In the genomic region with DNA sequence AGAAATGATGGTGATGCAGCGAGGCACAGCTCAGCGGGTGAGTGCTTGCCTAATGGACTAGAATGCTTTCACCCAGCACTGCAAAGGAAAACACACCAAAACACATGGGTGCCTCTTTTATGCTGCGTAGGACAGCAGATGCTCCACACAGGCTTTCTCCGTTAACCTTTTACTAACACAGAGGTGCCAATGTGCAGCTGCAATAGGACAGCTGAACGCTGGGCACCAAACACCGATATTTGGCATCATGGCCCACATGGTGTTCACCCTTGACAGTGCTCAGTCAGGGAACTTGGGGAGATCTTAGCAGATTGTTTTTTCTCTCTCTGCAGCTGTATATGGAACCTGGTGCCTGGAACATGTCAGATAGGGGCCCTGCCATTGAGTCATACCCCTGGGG, we compare ENCODE assay signal across 26 mouse cellular contexts. TPM values are rescaled to one million over a fixed set of nuclear protein-coding genes. Genes with fewer than 3 reads are reported as not detected.
DNase-seq lines count a peak whose midpoint lies in the region; ATAC-seq and TF ChIP-seq lines count a peak whose summit lies in the region.
"Had no signal": no experiment of that assay in that cellular context is flagged by ENCODE, and none has a peak within 500 bp of the region (broad histone marks: within the 10 kb centered on the region; RNA-seq: fewer than 3 reads in every experiment).

No protein-coding gene starts in this region.

- no peak for TF ChIP-seq POLR2A in thymus, adult 2 months (IDR thresholded peaks at IDR 0.05; ENCODE audit: control insufficient read depth, extremely low read depth, insufficient read depth, low read length, poor library complexity)

- no peaks in the 10 kb centered on the region for H3K9me3 ChIP-seq in midbrain, embryonic 11.5 days (ENCODE audit: control insufficient read depth, low read length)
- H3K9me3 ChIP-seq in midbrain, embryonic 15.5 days: no peaks in the 10 kb centered on the region
- H3K9me3 ChIP-seq: forebrain, embryonic 10.5 days; forebrain, embryonic 13.5 days; G1E; hindbrain, embryonic 10.5 days; hindbrain, embryonic 13.5 days had no signal

- DNase-seq in kidney, adult 11 months: peak; percentile 1
- DNase-seq in kidney, adult 18-20 months: no peak
- DNase-seq in midbrain, embryonic 11.5 days (ENCODE audit: low spot score, missing footprints): peak; percentile 51
- DNase-seq in thymus, postnatal 14 days: peak; percentile 1
- DNase-seq in thymus, adult 2 months: no peak
- peak; percentile 2 for DNase-seq in urinary bladder, postnatal 25 days (ENCODE audit: low spot score)
- DNase-seq in urinary bladder, adult 18-20 months (ENCODE audit: low spot score in 2 of 2): no peak
- DNase-seq: adrenal gland, postnatal 10 days; adrenal gland, postnatal 36 days; B cell, adult 2 months; cerebellum, adult 18-20 months; cerebellum, adult 9-10 months; cerebellum, postnatal 14 days; gastrocnemius, postnatal 10 days had no signal

- H3K9ac ChIP-seq in midbrain, embryonic 11.5 days (ENCODE audit: low read length): no peak overlapping the region
- H3K9ac ChIP-seq in midbrain, embryonic 15.5 days: no peak overlapping the region
- H3K9ac ChIP-seq: forebrain, embryonic 13.5 days; hindbrain, embryonic 13.5 days had no signal

- no peak for ATAC-seq in midbrain, embryonic 11.5 days (ENCODE audit: low FRiP score)
- no peak for ATAC-seq in midbrain, embryonic 15.5 days (replicated peaks)
- ATAC-seq: forebrain, embryonic 13.5 days; forebrain, embryonic 16.5 days; Patski had no signal

- peaks cover 12% of the 10 kb centered on the region for H3K4me1 ChIP-seq in midbrain, embryonic 11.5 days (ENCODE audit: control insufficient read depth, insufficient read depth, low read length)
- peaks cover 29% of the 10 kb centered on the region for H3K4me1 ChIP-seq in midbrain, embryonic 15.5 days
- H3K4me1 ChIP-seq in thymus, adult 2 months (replicated peaks; ENCODE audit: control insufficient read depth, insufficient read depth, low read length): peaks cover 8% of the 10 kb centered on the region

- no peak overlapping the region for H3K27ac ChIP-seq in midbrain, embryonic 11.5 days (ENCODE audit: low read depth, low read length)
- H3K27ac ChIP-seq in midbrain, embryonic 15.5 days: no peak overlapping the region
- no peak overlapping the region for H3K27ac ChIP-seq in thymus, adult 2 months (ENCODE audit: control insufficient read depth, insufficient read depth, low read length)
- H3K27ac ChIP-seq: forebrain, embryonic 10.5 days; forebrain, embryonic 13.5 days; hindbrain, embryonic 10.5 days; hindbrain, embryonic 13.5 days had no signal

- no peak overlapping the region for H3K4me3 ChIP-seq in midbrain, embryonic 11.5 days (ENCODE audit: low read depth, low read length)
- no peak overlapping the region for H3K4me3 ChIP-seq in midbrain, embryonic 15.5 days
- H3K4me3 ChIP-seq in thymus, adult 2 months (ENCODE audit: control insufficient read depth, insufficient read depth, low read length): no peak overlapping the region
- H3K4me3 ChIP-seq: forebrain, embryonic 10.5 days; forebrain, embryonic 13.5 days; hindbrain, embryonic 10.5 days; hindbrain, embryonic 13.5 days had no signal

- no peaks in the 10 kb centered on the region for H3K27me3 ChIP-seq in midbrain, embryonic 11.5 days (ENCODE audit: control insufficient read depth, insufficient read depth, low read length)
- no peaks in the 10 kb centered on the region for H3K27me3 ChIP-seq in midbrain, embryonic 15.5 days (replicated peaks)
- H3K27me3 ChIP-seq in thymus, adult 2 months (ENCODE audit: control insufficient read depth, insufficient read depth, low read length): no peaks in the 10 kb centered on the region
- H3K27me3 ChIP-seq: CH12.LX; forebrain, embryonic 13.5 days; hindbrain, embryonic 13.5 days; Patski had no signal

- no peak overlapping the region for H3K4me2 ChIP-seq in midbrain, embryonic 11.5 days
- no peak overlapping the region for H3K4me2 ChIP-seq in midbrain, embryonic 15.5 days
- H3K4me2 ChIP-seq: forebrain, embryonic 13.5 days; heart, embryonic 11.5 days; hindbrain, embryonic 13.5 days had no signal

- 98% methylated on average over 6 of the region's 6 CpGs for WGBS in midbrain, embryonic 11.5 days
- WGBS in midbrain, embryonic 15.5 days: 98% methylated on average over 6 of the region's 6 CpGs
- WGBS in thymus, adult 2 months: 96% methylated on average over 6 of the region's 6 CpGs

- no peak for TF ChIP-seq CTCF in thymus, adult 2 months (IDR thresholded peaks at IDR 0.05; ENCODE audit: borderline replicate concordance, control insufficient read depth, extremely low read depth, insufficient read depth, low read length, poor library complexity)

- peaks cover 41% of the 10 kb centered on the region for H3K36me3 ChIP-seq in midbrain, embryonic 11.5 days (ENCODE audit: control insufficient read depth, insufficient read depth, low read length)
- peaks cover 46% of the 10 kb centered on the region for H3K36me3 ChIP-seq in midbrain, embryonic 15.5 days (replicated peaks)
- H3K36me3 ChIP-seq in thymus, adult 2 months (ENCODE audit: control insufficient read depth, insufficient read depth, low read length): peaks cover 41% of the 10 kb centered on the region

RNA-seq across cellular contexts. Expression of a gene that starts 3.9 kb away (rescaled TPM):
- 41.5 and 42.2 TPM in 2 replicates for polyA plus RNA-seq in midbrain, embryonic 11.5 days (2014; fragmentation: Nextera tagmentation; extraction: Ambion mirVana)
- 46.1 and 47.4 TPM in 2 replicates for polyA plus RNA-seq in midbrain, embryonic 15.5 days (2015; fragmentation: Nextera tagmentation; extraction: Ambion mirVana)
- polyA plus RNA-seq in thymus, adult 2 months (2012; rRNA removed): 24.4 and 25.6 TPM in 2 replicates

RNA-seq across cellular contexts. Expression of a gene that starts 3.9 kb away (rescaled TPM):
- 33.8 and 40.7 TPM in 2 replicates for polyA plus RNA-seq in midbrain, embryonic 11.5 days (2014; fragmentation: Nextera tagmentation; extraction: Ambion mirVana)
- 59.1 and 59.8 TPM in 2 replicates for polyA plus RNA-seq in midbrain, embryonic 15.5 days (2015; fragmentation: Nextera tagmentation; extraction: Ambion mirVana)
- polyA plus RNA-seq in thymus, adult 2 months (2012; rRNA removed): 213 and 231 TPM in 2 replicates

RNA-seq across cellular contexts. Expression of a gene that starts 13.6 kb away (rescaled TPM):
- polyA plus RNA-seq in midbrain, embryonic 11.5 days (2014; fragmentation: Nextera tagmentation; extraction: Ambion mirVana): 7.8 TPM in 2 replicates
- polyA plus RNA-seq in midbrain, embryonic 15.5 days (2015; fragmentation: Nextera tagmentation; extraction: Ambion mirVana): 38.5 and 43.2 TPM in 2 replicates
- 169 and 195 TPM in 2 replicates for polyA plus RNA-seq in thymus, adult 2 months (2012; rRNA removed)

RNA-seq across cellular contexts. Expression of a gene that starts 20.2 kb away (rescaled TPM):
- 1.4 and 1.6 TPM in 2 replicates for polyA plus RNA-seq in midbrain, embryonic 11.5 days (2014; fragmentation: Nextera tagmentation; extraction: Ambion mirVana)
- 0.23 TPM in 1 of 2 replicates, not detected in the other for polyA plus RNA-seq in midbrain, embryonic 15.5 days (2015; fragmentation: Nextera tagmentation; extraction: Ambion mirVana)
- polyA plus RNA-seq in thymus, adult 2 months (2012; rRNA removed): 1.3 TPM in 1 of 2 replicates, not detected in the other
- polyA plus RNA-seq: embryonic facial prominence, embryonic 11.5 days; heart, embryonic 11.5 days; heart, embryonic 14.5 days had no signal

RNA-seq across cellular contexts. Expression of a gene that starts 27.3 kb away (rescaled TPM):
- polyA plus RNA-seq in midbrain, embryonic 11.5 days (2014; fragmentation: Nextera tagmentation; extraction: Ambion mirVana): 0.72 and 1.2 TPM in 2 replicates
- 0.76 and 0.80 TPM in 2 replicates for polyA plus RNA-seq in midbrain, embryonic 15.5 days (2015; fragmentation: Nextera tagmentation; extraction: Ambion mirVana)
- 10.3 and 12.0 TPM in 2 replicates for polyA plus RNA-seq in thymus, adult 2 months (2012; rRNA removed)

Comparison
In these comparisons a context has a peak if more than half of its experiments do, and no peak if none do; other contexts are left out.
1. DNase-seq: peak in kidney, adult 11 months (single experiment), midbrain, embryonic 11.5 days (single experiment), thymus, postnatal 14 days (single experiment) and urinary bladder, postnatal 25 days (single experiment); none in kidney, adult 18-20 months (single experiment), thymus, adult 2 months (single experiment) and urinary bladder, adult 18-20 months (0 of 2).